Mouse (Mus musculus) megakaryocyte, adult 5-6 weeks (primary cell): ENCODE data around the gene St6galnac3. TPM values are rescaled to one million over a fixed set of nuclear protein-coding genes. Genes with fewer than 3 reads are reported as not detected.

Source experiments
- ATAC-seq: 2 replicates; pipeline ENCODE4 v1.8.0; 2016; ENCODE audit warnings: mild to moderate bottlenecking, inconsistent platforms; ENCODE audit not compliant: poor library complexity, severe bottlenecking
- total RNA-seq, 2 experiments: library from RNA; stranded (forward) in 1 of 2; stranded (reverse) in 1 of 2; fragments of 153-499, 151-499 nt in 1 of 2; fragments of 221-1000, 200-1000 nt in 1 of 2; gene quantifications; 2 replicates each; pipeline versions ENCODE4 v1.2.3 to v1.2.4; 2015 to 2017

St6galnac3 gene
- total RNA-seq, 2 experiments from 2014 or later, result 0.16 to 0.18 TPM

DNA sequence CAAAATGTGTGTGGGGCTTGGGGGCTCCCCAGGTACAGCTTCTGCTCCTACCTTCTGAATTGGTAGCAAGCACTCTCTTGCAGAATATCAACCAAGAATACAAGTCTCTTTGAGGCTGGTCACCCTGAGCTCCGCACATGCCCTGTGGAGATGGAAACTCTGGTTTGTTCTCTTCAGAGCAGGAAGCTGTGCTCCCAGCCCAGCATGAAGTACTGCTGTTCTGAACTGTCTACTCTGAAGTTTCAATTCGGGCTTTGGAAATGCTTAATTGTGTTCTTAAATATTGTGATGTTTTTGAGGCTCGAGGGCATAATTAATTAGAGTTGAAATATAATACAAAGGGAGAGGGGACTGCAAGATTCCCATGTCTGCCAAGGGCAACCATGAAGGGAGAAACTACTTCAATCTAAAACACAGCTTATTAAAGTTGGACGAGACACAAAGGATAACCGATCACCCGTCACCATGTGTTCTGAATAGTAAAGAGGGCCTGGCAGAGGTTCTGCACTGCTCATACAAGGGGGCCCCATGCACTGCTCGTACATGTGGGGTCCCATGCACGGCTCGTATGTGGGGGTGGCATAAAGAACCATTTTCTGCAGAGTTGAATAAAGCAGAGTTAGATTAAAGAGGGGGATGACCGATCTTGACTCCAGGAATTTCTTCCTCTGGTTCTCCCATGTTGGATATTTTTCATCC lies 359.8 kb downstream of the St6galnac3 start:
- ATAC-seq, result no peak

GRCm38 (mm10) chr3:153364366-153364765 lies 360.6 kb downstream of the St6galnac3 start:
- no peak for ATAC-seq

GRCm38 (mm10) chr3:153359966-153360365 lies 365.0 kb downstream of the St6galnac3 start:
- ATAC-seq, result no peak

DNA sequence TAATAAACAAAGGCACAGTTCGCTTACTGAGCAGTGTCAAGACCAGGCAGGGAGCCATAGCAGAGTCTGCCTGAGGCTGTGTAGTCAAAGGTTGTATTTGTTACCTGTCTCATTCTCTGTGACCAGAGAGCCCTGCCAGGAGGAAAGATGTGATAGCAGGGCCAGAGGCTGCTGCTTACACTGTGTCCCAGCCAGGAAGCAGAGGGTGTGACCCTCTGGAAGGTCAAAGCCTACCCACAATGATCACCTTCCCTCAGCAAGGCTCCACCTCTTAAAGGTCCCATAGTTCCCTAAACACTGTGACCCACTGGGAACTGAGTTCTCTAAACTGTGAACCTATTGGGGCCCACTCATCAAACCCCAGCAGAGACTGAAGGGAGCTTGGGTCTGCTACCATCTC lies 368.9 kb downstream of the St6galnac3 start:
- no peak for ATAC-seq

DNA sequence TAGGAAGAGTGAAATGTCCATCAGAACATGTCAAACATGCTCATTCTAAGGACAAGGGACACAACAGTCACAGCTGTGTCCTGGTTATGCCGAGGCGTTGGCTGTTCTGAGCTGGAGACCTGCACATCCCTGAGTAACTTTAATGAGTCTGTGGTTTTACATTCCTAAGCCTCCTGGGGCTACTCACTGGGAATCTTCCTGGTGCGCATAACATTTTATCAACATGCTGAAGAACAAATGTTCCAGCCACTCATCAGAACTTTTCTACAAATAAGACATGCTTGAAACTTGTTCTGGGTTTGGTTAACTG lies 370.0 kb downstream of the St6galnac3 start:
- no peak for ATAC-seq

GRCm38 (mm10) chr3:153354186-153354987 lies 370.6 kb downstream of the St6galnac3 start:
- no peak for ATAC-seq

- no peak for ATAC-seq
These were observed 371.5 kb downstream of the St6galnac3 start for GRCm38 (mm10) chr3:153353313-153354103.

GRCm38 (mm10) chr3:153349981-153350380 lies 375.0 kb downstream of the St6galnac3 start:
- ATAC-seq, result no peak

DNA sequence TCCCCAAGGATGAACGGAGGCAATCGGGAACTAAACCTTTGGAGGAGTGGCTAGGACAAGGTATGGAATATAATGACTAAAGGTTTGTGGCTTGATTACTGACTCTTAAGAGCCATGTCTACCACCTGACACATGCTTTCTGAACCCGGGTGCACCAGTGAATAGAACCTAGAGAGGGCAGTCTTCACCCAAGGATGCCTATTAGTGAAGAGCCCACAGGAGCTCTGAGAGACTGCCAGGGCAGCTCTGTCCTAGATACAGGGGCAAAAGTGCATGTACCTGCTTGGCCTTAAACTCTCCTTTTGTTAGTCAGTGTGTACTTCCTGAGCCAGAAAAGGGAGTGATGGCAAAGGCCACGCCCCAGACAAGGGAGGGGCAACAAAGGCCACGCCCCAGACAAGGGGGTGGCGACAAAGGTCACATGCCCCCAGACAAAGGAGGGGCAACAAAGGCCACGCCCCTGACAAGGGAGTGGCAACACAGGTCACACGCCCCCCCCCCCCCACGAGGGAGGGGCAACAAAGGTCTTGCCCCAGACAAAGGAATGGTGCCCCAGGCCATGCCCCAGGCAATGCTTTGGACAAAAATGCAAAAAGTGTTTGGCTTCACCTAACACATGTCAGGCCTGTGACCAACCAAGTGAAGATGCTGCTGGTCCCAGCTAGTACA lies 376.0 kb downstream of the St6galnac3 start:
- no peak for ATAC-seq

DNA sequence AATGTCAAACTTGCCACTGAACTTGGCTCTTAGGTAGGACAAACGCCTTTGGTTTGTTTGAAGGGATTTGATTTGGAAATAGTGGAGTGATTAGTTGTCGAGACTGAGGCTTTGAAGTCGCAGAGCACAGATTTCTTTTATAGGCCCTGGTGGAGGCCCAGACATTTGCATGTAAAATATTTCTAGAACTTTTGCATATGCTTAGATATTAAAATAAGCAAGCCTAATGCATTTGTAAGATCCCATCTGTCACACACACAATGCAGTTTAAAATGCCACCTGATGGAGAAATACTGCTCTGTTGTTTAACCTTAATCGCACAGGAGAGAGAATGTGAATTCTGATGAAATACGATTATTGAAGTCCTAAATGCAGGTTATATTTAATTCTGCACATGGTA lies 380.0 kb downstream of the St6galnac3 start:
- ATAC-seq, result no peak

GRCm38 (mm10) chr3:153339940-153340339 lies 385.0 kb downstream of the St6galnac3 start:
- ATAC-seq, result no peak

DNA sequence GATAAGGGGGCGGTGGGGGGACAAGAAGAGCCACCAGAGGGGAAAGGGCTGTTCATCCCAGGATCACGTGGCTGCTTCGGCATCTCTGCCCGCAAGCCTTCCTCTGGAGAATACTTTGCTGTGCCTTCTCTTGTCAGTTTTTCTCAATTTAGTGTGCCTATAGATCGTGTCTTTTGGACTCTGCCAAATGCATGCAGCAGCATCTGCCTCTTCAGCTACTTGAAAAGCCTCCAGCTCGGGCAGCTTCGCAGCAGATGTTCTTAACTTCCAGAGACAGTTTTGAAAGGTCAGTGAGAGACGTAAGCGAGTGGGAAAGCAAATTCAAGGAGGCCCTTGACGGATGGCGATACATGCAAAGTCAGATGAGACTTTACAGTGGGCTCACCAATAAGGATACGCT lies 385.9 kb downstream of the St6galnac3 start:
- ATAC-seq, result no peak

GRCm38 (mm10) chr3:153337779-153338178 lies 387.2 kb downstream of the St6galnac3 start:
- ATAC-seq, result no peak

DNA sequence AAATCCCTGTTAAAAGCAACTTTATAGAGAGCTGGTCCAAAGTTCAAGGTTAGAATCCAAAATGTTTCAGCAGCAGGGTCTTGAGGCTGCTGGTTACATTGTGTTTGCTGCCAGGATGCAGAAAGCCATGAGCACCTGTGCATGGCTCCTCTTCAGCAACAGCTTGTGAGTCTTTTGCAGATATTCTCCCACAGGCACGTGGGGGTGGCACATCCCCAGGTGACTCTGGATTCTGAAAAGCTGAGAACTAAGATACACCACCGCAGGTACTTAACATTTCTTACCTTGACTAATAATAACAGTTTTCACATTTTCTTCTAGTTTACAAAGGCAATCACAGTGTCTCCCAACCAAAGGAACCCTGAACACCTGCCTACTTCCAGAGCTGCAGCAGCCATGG lies 387.8 kb downstream of the St6galnac3 start:
- ATAC-seq, result no peak

DNA sequence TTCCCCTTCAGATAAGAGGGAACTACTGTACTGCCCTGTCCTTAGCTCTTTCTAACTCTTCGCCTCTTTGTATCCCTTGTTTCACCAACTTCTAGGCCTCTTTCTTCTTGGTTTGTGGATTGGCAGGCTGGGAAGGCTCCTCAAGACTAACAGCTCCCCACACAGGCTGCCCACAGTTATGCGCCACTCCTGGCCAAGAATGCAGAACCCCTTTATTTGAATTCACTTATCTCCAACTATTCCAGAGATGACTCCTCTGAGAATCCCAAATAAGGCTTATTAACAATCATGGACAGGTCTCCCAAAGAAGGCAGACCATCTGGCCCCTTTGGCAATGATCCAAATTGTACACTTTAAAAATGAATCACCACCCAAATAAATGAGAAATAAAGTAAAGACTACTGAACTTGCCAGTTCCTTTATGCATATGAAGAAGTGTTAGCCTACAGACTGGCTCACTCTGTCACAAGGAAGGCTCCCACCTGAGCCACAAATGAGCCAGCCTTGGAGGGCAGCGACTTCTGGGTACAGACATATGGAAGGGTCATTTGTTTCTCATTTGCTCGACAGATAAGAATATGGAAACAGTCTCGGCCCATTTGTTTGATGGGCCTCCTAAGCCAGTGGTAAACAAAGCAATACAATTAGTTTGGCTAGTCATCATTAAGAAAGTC lies 390.7 kb downstream of the St6galnac3 start:
- ATAC-seq, result no peak

DNA sequence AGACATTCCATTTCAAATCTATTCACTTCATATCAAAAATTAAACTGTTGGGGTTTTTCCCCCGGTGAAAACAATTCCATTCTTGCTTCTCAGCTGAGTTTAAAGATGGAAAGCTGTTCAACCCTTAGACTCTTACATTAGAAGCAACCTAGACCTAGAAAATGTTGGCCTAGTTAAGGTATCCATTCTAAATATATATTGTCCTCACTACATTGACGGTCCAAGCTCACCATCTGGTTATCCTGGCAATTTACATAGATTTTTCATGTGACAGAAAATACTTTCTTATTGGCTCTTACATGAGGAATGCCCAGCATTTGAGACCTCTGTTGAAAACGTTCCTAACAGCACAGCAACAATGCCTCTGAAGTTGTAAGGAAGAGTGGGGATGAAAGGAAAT lies 400.7 kb downstream of the St6galnac3 start:
- ATAC-seq, result no peak

- no peak for ATAC-seq
These were observed 401.5 kb downstream of the St6galnac3 start for GRCm38 (mm10) chr3:153323446-153323845.

GRCm38 (mm10) chr3:153313583-153313982 lies 411.4 kb downstream of the St6galnac3 start:
- ATAC-seq, result peak; percentile 59

- no peak for ATAC-seq
These were observed 411.8 kb downstream of the St6galnac3 start for GRCm38 (mm10) chr3:153313167-153313566.

DNA sequence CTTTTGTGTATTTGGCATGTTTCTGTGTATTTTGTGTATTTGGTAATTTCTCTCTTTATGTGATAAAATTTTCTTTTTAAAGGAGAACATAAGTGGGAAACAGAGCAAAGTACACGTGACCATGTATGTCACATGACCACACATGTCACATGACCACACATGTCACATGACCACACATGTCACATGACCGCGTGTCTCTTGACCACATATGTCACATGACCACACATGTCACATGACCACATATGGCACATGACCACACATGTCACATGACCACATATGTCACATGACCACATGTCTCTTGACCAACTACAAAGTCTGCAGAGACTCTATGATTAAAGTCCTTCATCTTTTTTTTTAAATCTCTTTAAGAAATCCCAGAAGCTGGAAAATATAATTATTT lies 413.0 kb downstream of the St6galnac3 start:
- ATAC-seq, result no peak
